24 mouse cellular contexts compared by ENCODE assay signal in the genomic region with DNA sequence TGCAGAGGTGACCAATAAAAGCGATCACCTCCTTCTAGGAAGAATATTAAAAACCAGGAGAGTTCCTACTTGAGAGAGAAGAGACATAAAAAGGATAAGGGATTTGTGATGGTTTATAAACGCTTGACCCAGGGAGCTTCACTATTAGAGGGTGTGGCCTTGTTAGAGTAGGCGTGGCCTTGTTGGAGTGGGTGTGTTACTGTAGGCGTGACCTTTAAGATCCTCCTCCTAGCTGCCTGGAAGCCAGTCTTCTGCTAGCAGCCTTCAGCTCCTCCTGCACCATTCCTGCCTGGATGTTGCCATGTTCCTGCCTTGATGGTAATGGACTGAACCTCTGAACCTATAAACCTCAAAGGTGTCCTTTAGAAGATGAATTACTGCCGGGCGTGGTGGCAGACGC. TPM values are rescaled to one million over a fixed set of nuclear protein-coding genes. Genes with fewer than 3 reads are reported as not detected.
DNase-seq lines count a peak whose midpoint lies in the region; ATAC-seq and TF ChIP-seq lines count a peak whose summit lies in the region.
"Had no signal": no experiment of that assay in that cellular context is flagged by ENCODE, and none has a peak within 500 bp of the region (broad histone marks: within the 10 kb centered on the region; RNA-seq: fewer than 3 reads in every experiment).

No protein-coding gene starts in this region.

- H3K36me3 ChIP-seq in liver, embryonic 11.5 days (ENCODE audit: control insufficient read depth, insufficient read depth, low read length), result no peaks in the 10 kb centered on the region
- H3K36me3 ChIP-seq in liver, postnatal 0 days (replicated peaks; ENCODE audit: insufficient read depth, low read length), result no peaks in the 10 kb centered on the region
- H3K36me3 ChIP-seq in midbrain, embryonic 15.5 days (replicated peaks), result no peaks in the 10 kb centered on the region
- H3K36me3 ChIP-seq: forebrain, embryonic 10.5 days; hindbrain, embryonic 15.5 days; kidney, embryonic 15.5 days; limb, embryonic 10.5 days had no signal

- DNase-seq in ovary, adult 18-20 months (ENCODE audit: low spot score), result peak; percentile 31
- DNase-seq in ovary, postnatal 36 days (ENCODE audit: low spot score), result no peak
- peak; percentile 79 for DNase-seq in ZHBTc4 (ENCODE audit: low read depth, low spot score)
- DNase-seq in liver, embryonic 11.5 days (ENCODE audit: low spot score), result no peak
- no peak for DNase-seq in liver, postnatal 0 days
- DNase-seq in left cerebral cortex, postnatal 4 days, result no peak
- no peak for DNase-seq in thymus, adult 18-20 months
- DNase-seq: adrenal gland, postnatal 25 days; cerebellum, adult 11 months; cerebellum, postnatal 14 days; gastrocnemius, postnatal 36 days; kidney, postnatal 36 days; lung, adult 18-20 months; lung, postnatal 10 days; retina, postnatal 1 day; right cerebral cortex, postnatal 4 days had no signal

- no peaks in the 10 kb centered on the region for H3K9me3 ChIP-seq in liver, embryonic 11.5 days (ENCODE audit: control insufficient read depth, low read length)
- H3K9me3 ChIP-seq in liver, postnatal 0 days (ENCODE audit: low read length), result no peaks in the 10 kb centered on the region
- H3K9me3 ChIP-seq in midbrain, embryonic 15.5 days, result no peaks in the 10 kb centered on the region
- H3K9me3 ChIP-seq: hindbrain, embryonic 15.5 days; kidney, embryonic 15.5 days; limb, embryonic 10.5 days had no signal

- ATAC-seq in liver, embryonic 11.5 days (replicated peaks; ENCODE audit: low FRiP score), result 0 out of 2 replicates have a peak, but pooled peaks have one; percentile 60
- ATAC-seq in liver, postnatal 0 days, result 0 out of 2 replicates have a peak, but pooled peaks have one; percentile 29
- no peak for ATAC-seq in midbrain, embryonic 15.5 days (replicated peaks)

- no peak overlapping the region for H3K9ac ChIP-seq in liver, embryonic 11.5 days (ENCODE audit: low read depth, low read length)
- H3K9ac ChIP-seq in liver, postnatal 0 days (replicated peaks), result no peak overlapping the region
- H3K9ac ChIP-seq in midbrain, embryonic 15.5 days, result no peak overlapping the region
- H3K9ac ChIP-seq: hindbrain, embryonic 15.5 days; kidney, embryonic 15.5 days had no signal

- H3K4me3 ChIP-seq in liver, embryonic 11.5 days (ENCODE audit: low read depth, low read length), result no peak overlapping the region
- no peak overlapping the region for H3K4me3 ChIP-seq in liver, postnatal 0 days (ENCODE audit: low read depth, low read length)
- no peak overlapping the region for H3K4me3 ChIP-seq in midbrain, embryonic 15.5 days
- H3K4me3 ChIP-seq: forebrain, embryonic 10.5 days; hindbrain, embryonic 15.5 days; kidney, embryonic 15.5 days; left cerebral cortex, adult 2 months; limb, embryonic 10.5 days had no signal

- no peak overlapping the region for H3K27ac ChIP-seq in liver, embryonic 11.5 days (ENCODE audit: low read depth, low read length)
- no peak overlapping the region for H3K27ac ChIP-seq in liver, postnatal 0 days (ENCODE audit: low read depth)
- H3K27ac ChIP-seq in midbrain, embryonic 15.5 days, result no peak overlapping the region
- H3K27ac ChIP-seq: forebrain, embryonic 10.5 days; hindbrain, embryonic 15.5 days; kidney, embryonic 15.5 days; left cerebral cortex, adult 2 months; limb, embryonic 10.5 days had no signal

- 72% methylated on average over 7 of the region's 7 CpGs for WGBS in liver, embryonic 11.5 days
- 73% methylated on average over 7 of the region's 7 CpGs for WGBS in liver, postnatal 0 days (ENCODE audit: insufficient replicate concordance)
- WGBS in midbrain, embryonic 15.5 days, result 81% methylated on average over 7 of the region's 7 CpGs

- H3K4me2 ChIP-seq in liver, embryonic 11.5 days, result no peak overlapping the region
- no peak overlapping the region for H3K4me2 ChIP-seq in liver, postnatal 0 days (ENCODE audit: low read depth, low read length)
- H3K4me2 ChIP-seq in midbrain, embryonic 15.5 days, result no peak overlapping the region
- H3K4me2 ChIP-seq: heart, embryonic 11.5 days; hindbrain, embryonic 15.5 days; kidney, embryonic 15.5 days; midbrain, embryonic 11.5 days had no signal

- no peak for TF ChIP-seq CTCF in liver, postnatal 0 days (IDR thresholded peaks at IDR 0.05; ENCODE audit: low read depth)

- H3K4me1 ChIP-seq in liver, embryonic 11.5 days (replicated peaks; ENCODE audit: control insufficient read depth, insufficient read depth, low read length), result peaks cover 11% of the 10 kb centered on the region
- H3K4me1 ChIP-seq in liver, postnatal 0 days (ENCODE audit: insufficient read depth), result peaks cover 10% of the 10 kb centered on the region
- H3K4me1 ChIP-seq in midbrain, embryonic 15.5 days, result no peaks in the 10 kb centered on the region
- H3K4me1 ChIP-seq: hindbrain, embryonic 15.5 days had no signal

- no peaks in the 10 kb centered on the region for H3K27me3 ChIP-seq in liver, embryonic 11.5 days (replicated peaks; ENCODE audit: control insufficient read depth, insufficient read depth, low read length)
- H3K27me3 ChIP-seq in liver, postnatal 0 days (ENCODE audit: insufficient read depth, low read length), result no peaks in the 10 kb centered on the region
- H3K27me3 ChIP-seq in midbrain, embryonic 15.5 days (replicated peaks), result no peaks in the 10 kb centered on the region
- H3K27me3 ChIP-seq: hindbrain, embryonic 15.5 days; kidney, embryonic 15.5 days had no signal

- intact Hi-C loops in left cerebral cortex, postnatal 4 days (cut with DNase I), result no loop called here

- no peak for TF ChIP-seq EP300 in liver, postnatal 0 days (IDR thresholded peaks at IDR 0.05; ENCODE audit: low read depth)

RNA-seq across cellular contexts. Expression of a gene that starts 28.7 kb away (rescaled TPM):
- polyA plus RNA-seq in liver, embryonic 11.5 days (2014; fragmentation: Nextera tagmentation; extraction: Ambion mirVana), result 33.6 and 38.6 TPM in 2 replicates
- polyA plus RNA-seq in liver, postnatal 0 days (2015; fragmentation: Nextera tagmentation; extraction: Ambion mirVana), result 25.6 and 26.4 TPM in 2 replicates
- 10 to 100 TPM; 82.8 to 98.0 TPM for total RNA-seq in left cerebral cortex, postnatal 4 days (2021)
- 87.9 and 104 TPM in 2 replicates for polyA plus RNA-seq in midbrain, embryonic 15.5 days (2015; fragmentation: Nextera tagmentation; extraction: Ambion mirVana)

Comparison
In these comparisons a context has a peak if more than half of its experiments do, and no peak if none do; other contexts are left out.
1. DNase-seq: peak in ovary, adult 18-20 months (single experiment) and ZHBTc4 (single experiment); none in ovary, postnatal 36 days (single experiment), liver, embryonic 11.5 days (single experiment), liver, postnatal 0 days (single experiment), left cerebral cortex, postnatal 4 days (single experiment) and thymus, adult 18-20 months (0 of 2).